Mouse (Mus musculus) midbrain, embryonic 14.5 days (tissue): ENCODE data around the gene Sez6l2. TPM values are rescaled to one million over a fixed set of nuclear protein-coding genes. Genes with fewer than 3 reads are reported as not detected.

Experiments
- ATAC-seq: fragments of 200-750 bp; cut with Nextera tagmentation; 2 replicates; pipeline ENCODE4 v1.8.0; 2017; ENCODE audit warnings: moderate number of reproducible peaks, moderate library complexity; ENCODE audit not compliant: low FRiP score, low TSS enrichment
- DNase-seq: peaks from one replicate; pipeline ENCODE4 v3.0.0-alpha.2; 2015
- H3K27ac ChIP-seq: fragments of 300-500 bp; sonication (generic); replicated peaks from 2 replicates; pipeline ENCODE4 v1.5.1; 2014; ENCODE audit warnings: mild to moderate bottlenecking, low read depth, low read length, moderate library complexity
- H3K27me3 ChIP-seq: fragments of 300-500 bp; sonication (generic); 2 replicates; pipeline ENCODE4 v1.6.1; 2014; ENCODE audit warnings: low read length, control low read depth, mixed read lengths; ENCODE audit not compliant: control insufficient read depth, insufficient read depth
- H3K36me3 ChIP-seq: fragments of 300-500 bp; sonication (generic); 2 replicates; pipeline ENCODE4 v1.6.1; 2014; ENCODE audit warnings: low read length, control low read depth; ENCODE audit not compliant: control insufficient read depth, insufficient read depth
- H3K4me1 ChIP-seq: fragments of 300-500 bp; sonication (generic); 2 replicates; pipeline ENCODE4 v1.6.1; 2014; ENCODE audit warnings: mild to moderate bottlenecking, antibody characterized with exemption, low read length, control low read depth; ENCODE audit not compliant: control insufficient read depth, insufficient read depth
- H3K4me2 ChIP-seq: fragments of 300-500 bp; sonication (generic); 2 replicates; pipeline ENCODE4 v1.6.1; 2014; ENCODE audit warnings: mild to moderate bottlenecking, low read length, moderate library complexity
- H3K4me3 ChIP-seq: fragments of 300-500 bp; sonication (generic); replicated peaks from 2 replicates; pipeline ENCODE4 v1.5.1; 2014; ENCODE audit warnings: low read depth, low read length
- H3K9ac ChIP-seq: fragments of 300-500 bp; sonication (generic); replicated peaks from 2 replicates; pipeline ENCODE4 v1.6.1; 2014; ENCODE audit warnings: mild to moderate bottlenecking, low read length, moderate library complexity
- H3K9me3 ChIP-seq: fragments of 300-500 bp; sonication (generic); 2 replicates; pipeline ENCODE4 v1.6.1; 2016; ENCODE audit warnings: low read length, control low read depth, mixed read lengths; ENCODE audit not compliant: control insufficient read depth
- WGBS: fragments of 180-500 bp; shearing (Covaris S2); extraction: QIAGEN DNeasy Blood & Tissue Kit; methylation state at CpG from one replicate; pipeline ENCODE4 v1.1.7; 2014; 5-methylcytosine and 5-hydroxymethylcytosine counted together
- polyA plus RNA-seq: library from polyadenylated mRNA; unstranded; fragments of >200 nt; fragmentation: Nextera tagmentation; extraction: Ambion mirVana; gene quantifications from 2 replicates; pipeline ENCODE4 v1.2.1, GENCODE M21; 2014

Sez6l2 gene
- polyA plus RNA-seq, 1 experiment from 2014 or later = 59.1 TPM

DNA sequence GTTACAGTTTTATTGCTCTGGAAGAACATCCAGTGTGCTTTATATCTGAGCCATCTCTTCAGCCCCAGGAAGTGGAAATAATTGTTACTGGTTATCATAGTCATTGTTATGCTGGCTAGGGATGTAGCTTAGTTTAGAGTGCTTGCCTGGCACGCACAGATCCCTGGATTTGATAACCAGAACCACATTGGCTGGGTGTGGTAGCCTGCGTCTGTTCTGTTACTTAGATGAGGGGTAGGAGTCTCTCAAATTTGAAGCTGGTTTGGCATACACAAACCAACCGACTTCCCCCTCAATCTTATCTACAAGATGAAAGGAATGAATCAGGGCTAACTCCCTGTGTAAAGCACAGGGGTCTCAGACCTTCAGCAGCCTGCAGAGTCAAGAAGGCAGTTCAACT, 24.1 kb upstream of the Sez6l2 start:
- no peak for DNase-seq
- 64% methylated on average over 3 of the region's 3 CpGs for WGBS
- H3K36me3 ChIP-seq = peaks cover 2% of the 10 kb centered on the region

DNA sequence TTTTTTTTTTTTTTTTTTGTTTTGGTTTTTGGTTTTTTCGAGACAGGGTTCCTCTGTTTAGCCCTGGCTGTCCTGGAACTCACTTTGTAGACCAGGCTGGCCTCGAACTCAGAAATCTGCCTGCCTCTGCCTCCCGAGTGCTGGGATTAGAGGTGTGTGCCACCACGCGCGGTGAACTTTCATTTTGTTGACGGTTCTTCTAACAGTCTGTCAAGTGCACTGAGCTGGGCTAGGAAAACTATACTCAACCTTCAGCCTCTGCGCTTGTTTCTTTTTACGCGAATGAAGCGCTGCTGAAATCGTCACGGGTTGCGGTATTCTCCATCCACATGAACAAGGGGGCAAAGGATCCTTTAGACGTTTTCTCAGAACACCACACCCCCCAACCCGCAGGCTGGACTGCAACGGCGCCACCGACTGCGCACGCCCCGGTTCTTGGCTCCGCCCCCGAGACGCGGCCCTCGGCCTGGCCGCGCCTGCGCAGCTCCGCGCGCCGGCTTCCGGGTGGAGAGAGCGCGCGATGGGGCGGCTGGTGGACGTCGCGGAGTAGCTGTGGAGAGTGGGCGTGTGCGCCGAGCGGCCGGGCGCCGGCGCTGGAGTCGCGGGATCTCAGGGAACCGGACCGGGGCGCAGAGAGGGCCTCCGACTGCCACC, 21.9 kb upstream of the Sez6l2 start, which contains the start of gene Kctd13:
Gene Kctd13 (plus strand): TSS at position 496 of the 654 bp plus-strand sequence.
- Histone ChIP-seq H3K27ac (peak within 1 kb of the TSS; percentile 80), H3K9me3 (no peaks in the 10 kb centered on the region), H3K4me2 (peak within 1 kb of the TSS; percentile 94), H3K4me3 (peak within 1 kb of the TSS; percentile 90), H3K27me3 (no peaks in the 10 kb centered on the region), H3K36me3 (peaks cover 18% of the 10 kb centered on the region), H3K4me1 (peaks cover 10% of the 10 kb centered on the region), H3K9ac (peak within 1 kb of the TSS; percentile 80)
- DNase-seq (peak; percentile 97), ATAC-seq (peak; percentile 94)
- WGBS = 4% methylated on average over 55 of the region's 56 CpGs

More for the DNA sequence above, 24.1 kb upstream of the Sez6l2 start:
- Histone ChIP-seq H3K4me3 (no peak overlapping the region), H3K9me3 (no peaks in the 10 kb centered on the region), H3K4me2 (no peak overlapping the region), H3K9ac (no peak overlapping the region), H3K4me1 (peaks cover 20% of the 10 kb centered on the region), H3K27ac (no peak overlapping the region), H3K27me3 (no peaks in the 10 kb centered on the region)
- ATAC-seq = no peak

DNA sequence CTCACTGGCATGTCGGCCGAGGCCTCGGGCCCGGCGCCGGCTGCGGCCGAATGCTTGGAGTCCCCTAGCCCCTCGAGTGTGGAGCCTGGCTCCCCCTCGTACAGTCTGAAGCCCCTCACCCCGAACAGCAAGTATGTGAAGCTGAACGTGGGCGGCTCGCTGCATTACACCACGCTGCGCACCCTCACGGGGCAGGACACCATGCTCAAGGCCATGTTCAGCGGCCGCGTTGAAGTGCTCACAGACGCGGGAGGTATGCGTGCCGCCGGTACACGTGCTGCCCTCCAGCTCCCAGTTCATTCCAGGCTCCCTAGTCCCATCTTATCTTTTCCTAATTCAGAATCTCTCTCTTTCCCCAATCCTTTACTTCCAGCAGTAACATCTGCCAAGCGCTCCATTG, 21.3 kb upstream of the Sez6l2 start:
- peak overlapping the region; percentile 80 for H3K9ac ChIP-seq
- peaks cover 10% of the 10 kb centered on the region for H3K4me1 ChIP-seq
- ATAC-seq = peak; percentile 79
- H3K9me3 ChIP-seq = no peaks in the 10 kb centered on the region
- H3K27me3 ChIP-seq = no peaks in the 10 kb centered on the region
- no peak for DNase-seq
- under 1% methylated on average over 27 of the region's 27 CpGs for WGBS
- peak overlapping the region; percentile 94 for H3K4me2 ChIP-seq
- H3K4me3 ChIP-seq = peak overlapping the region; percentile 90
- peaks cover 22% of the 10 kb centered on the region for H3K36me3 ChIP-seq
- peak overlapping the region; percentile 80 for H3K27ac ChIP-seq

DNA sequence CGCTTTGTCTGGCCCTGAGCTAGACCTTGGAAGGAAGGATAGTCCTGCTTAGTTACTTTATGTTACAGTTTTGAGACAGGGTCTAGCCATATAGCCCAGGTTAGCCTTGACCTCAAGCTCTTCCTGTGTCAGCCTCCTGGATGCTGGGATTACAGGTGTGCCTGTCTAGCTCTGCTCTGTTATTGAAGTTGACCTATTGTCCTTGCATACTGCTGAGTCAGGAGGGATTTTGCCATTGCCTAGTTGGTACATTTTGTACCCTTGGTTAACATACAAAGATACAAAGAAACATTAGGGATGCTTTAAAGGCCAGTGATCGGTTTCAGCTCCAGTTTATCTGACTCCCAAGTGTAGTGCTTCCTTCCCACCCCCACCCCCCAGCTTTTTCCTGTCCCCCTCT, 17.7 kb upstream of the Sez6l2 start:
- DNase-seq = no peak
- WGBS = 85% methylated on average over 2 of the region's 2 CpGs

DNA sequence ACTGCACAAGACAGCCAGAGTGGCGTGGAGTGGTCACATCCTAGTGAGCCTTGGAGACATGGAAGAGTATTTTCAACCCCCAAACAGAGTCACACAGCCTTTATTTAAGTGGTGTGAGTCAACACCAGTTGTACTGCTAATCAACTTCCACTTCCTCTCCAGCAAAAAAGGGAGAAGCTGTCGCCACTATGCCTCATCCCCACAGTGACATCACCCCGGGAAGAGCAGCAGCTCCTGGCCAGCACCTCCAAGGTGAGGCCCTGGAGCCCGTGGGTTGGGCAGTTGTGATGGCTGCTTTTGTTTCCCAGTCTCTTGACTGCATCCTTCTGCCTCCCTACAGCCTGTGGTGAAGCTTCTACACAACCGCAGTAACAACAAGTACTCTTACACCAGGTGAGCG, 9.2 kb upstream of the Sez6l2 start:
- 61% methylated on average over 6 of the region's 6 CpGs for WGBS
- Histone ChIP-seq H3K4me2 (no peak overlapping the region), H3K27me3 (no peaks in the 10 kb centered on the region), H3K36me3 (peaks cover 45% of the 10 kb centered on the region), H3K27ac (no peak overlapping the region), H3K4me1 (no peaks in the 10 kb centered on the region), H3K9me3 (no peaks in the 10 kb centered on the region), H3K9ac (no peak overlapping the region), H3K4me3 (no peak overlapping the region)
- DNase-seq (no peak), ATAC-seq (no peak)

More for the DNA sequence above, 17.7 kb upstream of the Sez6l2 start:
- H3K27ac ChIP-seq = no peak overlapping the region
- H3K4me2 ChIP-seq = no peak overlapping the region
- H3K9me3 ChIP-seq = no peaks in the 10 kb centered on the region
- no peaks in the 10 kb centered on the region for H3K27me3 ChIP-seq
- peaks cover 10% of the 10 kb centered on the region for H3K4me1 ChIP-seq
- ATAC-seq = no peak
- no peak overlapping the region for H3K4me3 ChIP-seq
- H3K36me3 ChIP-seq = peaks cover 51% of the 10 kb centered on the region
- no peak overlapping the region for H3K9ac ChIP-seq

DNA sequence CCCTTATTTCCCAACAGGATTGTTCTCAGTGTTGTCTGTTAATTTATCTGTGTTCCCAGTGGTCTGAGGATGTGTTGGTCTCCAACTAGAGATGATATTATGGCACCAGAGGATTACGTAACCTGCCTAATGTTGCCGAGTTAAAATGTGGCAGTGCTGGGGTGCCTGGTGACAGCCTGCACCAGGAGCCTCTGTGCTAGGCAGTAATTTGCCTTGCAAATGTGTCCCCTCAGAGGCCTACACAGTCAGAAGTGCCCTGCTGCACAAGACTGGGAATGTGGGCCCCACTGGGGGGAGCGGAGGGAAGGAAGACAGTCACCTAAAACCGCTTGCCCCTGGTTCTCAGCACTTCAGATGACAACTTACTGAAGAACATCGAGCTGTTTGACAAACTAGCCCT, 8.6 kb upstream of the Sez6l2 start:
- H3K4me3 ChIP-seq = no peak overlapping the region
- H3K27ac ChIP-seq = no peak overlapping the region
- DNase-seq (peak; percentile 11), ATAC-seq (no peak)
- H3K4me2 ChIP-seq = no peak overlapping the region
- H3K27me3 ChIP-seq = no peaks in the 10 kb centered on the region
- H3K9me3 ChIP-seq = no peaks in the 10 kb centered on the region
- no peaks in the 10 kb centered on the region for H3K4me1 ChIP-seq
- WGBS = 40% methylated on average over 5 of the region's 5 CpGs
- no peak overlapping the region for H3K9ac ChIP-seq
- H3K36me3 ChIP-seq = peaks cover 40% of the 10 kb centered on the region

DNA sequence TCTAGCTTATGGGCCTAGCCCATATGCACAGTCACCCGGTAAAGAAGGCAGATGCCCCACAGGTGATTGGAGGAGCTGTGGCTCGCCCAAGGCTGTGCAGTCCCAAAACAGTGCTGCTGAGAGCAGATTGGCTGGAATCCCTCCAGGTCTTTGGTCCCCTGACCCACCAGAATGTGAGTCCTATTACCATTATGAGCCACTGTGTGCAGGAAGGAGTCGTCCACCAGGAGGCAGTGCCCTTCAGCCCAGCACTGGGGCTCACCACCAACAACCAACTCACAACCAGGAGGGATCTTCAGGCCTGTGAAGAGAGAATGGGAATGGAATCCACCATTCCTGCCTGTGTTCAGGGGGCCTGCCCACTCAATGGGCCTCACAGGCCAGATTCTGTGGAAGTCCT, 3.8 kb upstream of the Sez6l2 start:
- Histone ChIP-seq H3K9ac (no peak overlapping the region), H3K9me3 (no peaks in the 10 kb centered on the region), H3K4me2 (no peak overlapping the region), H3K4me3 (no peak overlapping the region), H3K4me1 (peaks cover 15% of the 10 kb centered on the region), H3K36me3 (peaks cover 31% of the 10 kb centered on the region), H3K27ac (no peak overlapping the region), H3K27me3 (no peaks in the 10 kb centered on the region)
- WGBS = 43% methylated on average over 3 of the region's 3 CpGs
- DNase-seq = peak; percentile 43
- no peak for ATAC-seq

DNA sequence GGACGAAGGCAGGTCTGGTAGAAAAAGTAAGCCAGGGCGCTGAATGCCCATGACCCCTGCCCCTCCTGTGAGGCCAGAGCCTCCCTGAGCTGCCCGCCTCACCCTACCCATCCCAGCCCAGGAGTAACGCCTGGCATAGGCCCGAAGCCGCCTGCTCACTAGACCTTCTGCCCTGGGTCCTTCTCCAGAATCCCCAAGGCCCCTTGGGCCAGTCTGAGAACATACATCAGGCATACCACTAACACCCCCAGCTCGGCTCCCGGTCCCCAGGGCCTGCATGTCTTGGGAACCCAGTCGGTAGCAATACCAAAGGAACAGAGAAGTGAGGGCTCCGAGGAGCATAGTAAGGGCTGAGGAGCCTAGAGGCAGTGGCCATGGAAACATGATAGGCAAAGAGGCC, 1.7 kb upstream of the Sez6l2 start:
- DNase-seq = peak; percentile 9
- peak overlapping the region; percentile 64 for H3K4me3 ChIP-seq

DNA sequence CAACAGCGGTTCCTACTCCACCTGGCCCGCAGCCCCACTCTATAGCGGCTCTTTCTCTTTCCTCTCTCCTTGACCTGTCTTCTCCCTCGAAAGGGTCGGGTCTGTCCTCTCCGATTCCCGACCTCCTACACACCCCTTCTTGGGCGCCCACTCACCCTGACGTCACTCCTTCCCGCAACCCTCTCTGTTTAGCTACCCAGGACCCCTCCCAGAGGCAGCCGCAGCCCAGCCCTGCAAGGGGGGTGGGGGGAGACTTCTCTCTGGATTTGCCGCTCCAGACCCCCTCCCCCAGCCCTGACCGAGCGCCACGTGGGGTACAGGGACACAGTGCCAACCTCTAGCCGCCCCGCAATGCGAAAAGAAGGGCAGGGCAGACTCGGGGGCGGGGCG, 965 bp upstream of the Sez6l2 start, which contains the start of gene Asphd1:
Gene Asphd1 (minus strand): TSS at position 180 of the 390 bp plus-strand sequence.
- peak within 1 kb of the TSS; percentile 95 for H3K27ac ChIP-seq
- ATAC-seq (peak; percentile 72), DNase-seq (peak; percentile 79)
- H3K27me3 ChIP-seq = no peaks in the 10 kb centered on the region
- peak within 1 kb of the TSS; percentile 81 for H3K9ac ChIP-seq
- peak within 1 kb of the TSS; percentile 64 for H3K4me3 ChIP-seq
- H3K36me3 ChIP-seq = peaks cover 27% of the 10 kb centered on the region
- H3K4me1 ChIP-seq = peaks cover 30% of the 10 kb centered on the region
- under 1% methylated on average over 21 of the region's 21 CpGs for WGBS
- H3K4me2 ChIP-seq = peak within 1 kb of the TSS; percentile 98
- H3K9me3 ChIP-seq = no peaks in the 10 kb centered on the region

More for the DNA sequence above, 1.7 kb upstream of the Sez6l2 start:
- peak overlapping the region; percentile 98 for H3K4me2 ChIP-seq
- H3K36me3 ChIP-seq = peaks cover 21% of the 10 kb centered on the region
- peak overlapping the region; percentile 81 for H3K9ac ChIP-seq
- no peaks in the 10 kb centered on the region for H3K9me3 ChIP-seq
- peak overlapping the region; percentile 95 for H3K27ac ChIP-seq
- peaks cover 30% of the 10 kb centered on the region for H3K4me1 ChIP-seq
- H3K27me3 ChIP-seq = no peaks in the 10 kb centered on the region
- WGBS = 75% methylated on average over 10 of the region's 10 CpGs
- no peak for ATAC-seq
